Mouse (Mus musculus): ENCODE measurements at regions not wholly inside any gene's neighbourhood (a gene's known extent, or its start where the extent isn't known, plus 50 kb on each side); places are given as distances from the start of the nearest gene placed in this dataset.

DNA sequence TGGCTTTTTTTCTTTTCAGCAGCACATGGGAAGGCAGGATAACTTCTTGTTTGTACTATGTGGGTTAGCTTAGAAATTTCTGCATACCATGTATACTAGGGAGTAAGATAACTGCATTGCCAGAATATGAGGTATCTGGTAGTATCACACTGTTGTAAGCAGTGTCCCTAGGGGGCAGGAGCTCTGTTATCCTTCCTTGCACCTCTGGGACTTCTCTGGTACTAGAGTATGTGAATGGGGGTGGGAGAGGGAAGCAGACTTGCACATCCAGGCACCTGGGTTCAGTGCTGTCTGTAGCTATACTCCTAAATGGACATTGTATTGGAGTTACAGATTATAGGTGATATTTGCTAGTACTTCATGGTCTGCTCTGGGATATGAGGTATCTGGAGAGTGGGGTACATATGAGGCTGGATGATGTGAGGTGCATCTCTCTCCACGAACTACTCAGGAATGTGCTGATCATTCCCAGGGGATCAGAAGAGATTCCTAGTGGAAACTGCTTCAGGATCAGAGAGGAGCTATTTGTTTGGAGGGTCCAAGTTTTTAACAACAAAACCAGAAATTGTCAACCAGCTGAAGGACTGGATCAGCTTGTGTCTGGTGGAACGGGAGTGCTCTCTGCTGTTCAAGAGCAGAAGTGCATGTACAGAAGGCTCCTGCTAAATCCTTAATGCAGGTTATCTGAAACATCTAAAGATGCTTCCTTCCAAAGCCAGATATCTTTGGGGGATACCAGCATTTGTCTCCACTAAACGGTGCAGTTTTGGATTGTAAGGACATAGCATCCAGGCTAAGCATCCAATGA, 402.7 kb upstream of the Vrk2 start:
- TF ChIP-seq POLR2A (IDR thresholded peaks at IDR 0.05; ENCODE audit: borderline replicate concordance, low read depth, low read length), result no peak
- no peak for TF ChIP-seq CTCF (IDR thresholded peaks at IDR 0.05; ENCODE audit: low read depth, low read length)
